Mouse (Mus musculus) hindlimb bud, embryonic 11.5 days (tissue): ENCODE results near the gene Rps6ka2.
"Not testable (repeated sequence)": the region's sequence is repeated elsewhere in the genome, so short reads cannot be mapped to it uniquely, and the experiment has no call there.

Source experiments
- DNase-seq: peaks from one replicate; pipeline ENCODE4 v3.0.0-alpha.2; 2012; ENCODE audit warnings: low read depth, low spot score; ENCODE audit errors: extremely low spot score

Rps6ka2 gene

DNA sequence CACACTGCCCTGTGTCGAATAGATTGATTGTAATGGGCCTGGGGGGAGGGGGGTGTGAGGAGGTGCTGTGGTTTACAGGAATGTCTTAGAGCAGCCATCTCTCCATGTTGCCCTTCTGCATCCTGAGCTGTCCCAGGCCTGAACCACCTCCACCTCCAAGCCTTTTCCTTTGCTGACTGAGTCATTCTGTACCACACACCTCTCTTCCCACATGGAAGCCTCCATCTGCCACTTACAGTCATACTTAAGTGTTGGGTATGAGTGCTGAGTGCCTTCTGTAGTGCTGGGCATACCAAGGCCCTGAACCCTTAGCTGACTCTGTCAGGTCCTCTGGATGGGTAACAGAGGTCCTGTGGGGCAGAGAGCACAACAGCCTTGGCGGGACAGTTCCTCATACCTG is 97.9 kb downstream of the Rps6ka2 start:
- DNase-seq: no peak

DNA sequence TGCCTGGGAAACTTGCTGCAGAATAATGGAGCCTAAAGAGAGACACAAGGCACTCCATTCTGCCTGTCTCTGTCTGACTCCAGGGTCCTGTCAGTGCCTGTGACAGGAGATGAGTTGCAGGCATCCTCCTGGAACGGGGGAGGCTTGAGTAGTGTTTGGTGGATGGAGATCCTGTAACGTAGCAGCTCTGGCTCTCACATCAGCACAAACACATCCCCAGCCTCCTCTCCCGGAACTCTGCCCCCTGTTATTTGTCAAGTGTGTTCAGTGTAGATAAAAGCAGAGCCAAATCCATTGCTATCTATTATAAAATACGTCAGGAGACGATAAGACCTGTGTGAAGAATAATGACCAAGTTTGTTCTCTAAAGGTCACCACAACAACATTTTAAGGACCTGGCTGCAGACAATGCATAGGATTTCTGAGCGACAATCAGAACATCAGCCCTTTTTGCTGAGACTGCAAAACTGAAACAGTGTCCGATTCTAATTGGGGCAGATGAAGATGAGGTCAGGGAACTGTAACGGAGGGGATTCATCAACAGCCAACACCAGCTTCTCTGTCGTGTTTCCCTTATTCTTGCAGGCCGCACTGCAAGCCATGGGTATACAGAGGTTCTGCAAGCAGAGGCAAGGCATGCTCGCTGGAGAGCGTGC is 99.4 kb downstream of the Rps6ka2 start:
- no peak for DNase-seq

DNA sequence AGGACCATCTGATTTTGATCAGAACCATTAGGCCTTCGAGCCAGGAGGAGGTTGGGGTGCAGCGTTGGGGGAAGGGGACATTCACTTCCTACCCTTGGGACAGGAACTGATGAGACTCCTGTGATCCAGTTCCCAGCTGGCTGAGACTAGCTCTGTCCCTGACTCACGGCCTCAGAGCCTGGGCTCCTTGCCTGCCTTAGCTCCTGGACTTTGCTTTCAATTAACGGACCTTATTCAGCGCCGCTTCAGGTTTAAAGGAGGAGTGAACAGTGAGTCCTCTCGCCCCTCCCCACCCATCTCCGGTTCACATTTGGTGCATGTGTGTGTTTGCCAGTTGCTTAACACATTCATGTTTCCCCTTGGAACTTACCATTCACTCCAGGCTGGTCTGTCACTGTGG is 100.6 kb downstream of the Rps6ka2 start:
- no peak for DNase-seq

DNA sequence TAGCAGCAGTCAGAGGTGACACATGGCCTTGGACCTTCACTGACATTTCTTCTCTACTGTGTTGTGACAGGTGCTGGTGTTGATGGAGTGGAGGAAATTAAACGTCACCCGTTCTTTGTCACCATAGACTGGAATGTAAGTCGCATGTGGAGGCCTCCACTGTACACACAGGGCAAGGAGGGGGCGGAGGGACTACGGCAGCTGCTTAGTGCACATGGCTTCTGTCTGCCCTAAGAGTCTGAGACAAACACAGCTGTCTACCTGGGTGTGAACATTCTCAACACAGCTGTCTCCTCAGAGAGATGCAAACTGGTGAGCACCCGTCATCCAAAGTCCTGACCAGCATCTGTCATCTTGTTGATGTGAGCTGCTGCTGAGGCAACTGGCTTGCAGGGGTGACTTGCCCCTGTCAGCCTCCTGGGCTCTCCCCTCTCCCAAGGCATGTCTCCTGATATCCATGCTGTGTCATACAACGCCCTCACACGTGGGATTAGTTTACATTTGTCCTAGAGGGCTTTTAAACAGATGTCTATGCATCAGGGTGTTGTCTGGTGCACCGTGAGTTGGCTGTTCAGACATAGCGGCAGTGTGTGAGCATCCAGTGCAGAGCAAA is 101.7 kb downstream of the Rps6ka2 start:
- no peak for DNase-seq

DNA sequence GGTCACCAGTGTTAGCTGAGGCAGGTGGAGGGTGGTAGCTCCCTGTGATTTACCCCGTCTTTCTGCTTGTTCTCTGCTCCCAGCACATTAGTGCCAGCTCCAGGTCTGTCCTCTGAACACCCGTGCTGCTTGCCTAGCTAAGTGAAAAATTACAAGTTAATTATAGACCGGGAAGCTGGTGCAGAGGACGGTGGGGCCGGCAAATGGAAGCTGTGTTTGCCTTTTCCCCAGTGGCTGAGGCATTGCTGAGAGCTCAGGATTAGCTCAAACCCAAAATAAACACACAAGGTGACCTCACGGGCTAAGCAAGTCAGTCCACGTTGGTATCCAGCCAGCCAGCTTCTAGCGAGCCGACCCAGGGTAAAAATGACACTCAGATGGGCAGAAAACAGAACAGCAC is 103.1 kb downstream of the Rps6ka2 start:
- no peak for DNase-seq

DNA sequence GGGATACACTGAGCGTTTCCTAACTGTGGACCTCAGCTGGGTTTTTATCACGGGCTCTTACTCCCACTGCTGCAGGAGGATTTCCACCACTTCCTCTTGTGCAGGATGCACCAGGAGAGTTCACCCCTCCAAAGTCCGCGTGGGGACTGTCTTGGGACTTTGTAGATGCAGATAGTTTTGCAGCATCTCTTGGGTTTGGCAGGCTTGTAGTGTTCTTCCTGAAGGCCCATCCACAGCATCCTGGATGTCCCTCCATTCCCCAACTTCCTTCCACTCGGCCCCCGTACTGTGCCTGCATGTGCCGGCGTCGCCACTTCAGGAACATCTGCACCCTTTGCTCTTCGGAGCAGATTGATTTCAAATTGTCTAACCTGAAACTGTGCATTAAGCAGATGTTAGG is 103.9 kb downstream of the Rps6ka2 start:
- DNase-seq: no peak

DNA sequence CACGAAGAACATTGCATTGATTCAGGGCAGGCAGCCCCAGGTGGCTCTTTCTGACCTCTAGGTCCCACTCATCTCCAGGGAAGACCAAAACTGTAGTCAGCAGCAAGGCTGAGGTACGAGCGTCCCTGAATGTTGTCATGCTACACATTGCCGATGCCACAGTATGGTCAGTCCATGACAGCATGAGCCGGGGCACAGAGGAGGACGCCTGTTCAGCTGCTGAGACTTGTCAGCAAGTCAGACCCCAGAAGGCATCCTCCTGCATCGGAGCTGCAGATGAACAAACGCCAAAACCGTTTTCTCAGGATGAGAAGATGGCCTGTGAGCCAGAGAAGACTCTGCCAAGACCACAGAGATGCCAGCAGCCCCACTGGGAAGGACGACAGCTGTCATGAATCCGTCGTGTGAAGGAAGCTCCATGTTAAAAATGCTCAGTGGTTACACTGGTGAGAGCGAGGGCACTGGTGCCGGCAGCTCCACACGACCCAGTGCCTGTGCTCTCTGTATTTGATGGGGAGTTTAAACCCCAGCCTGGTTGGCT is 108.9 kb downstream of the Rps6ka2 start:
- no peak for DNase-seq

DNA sequence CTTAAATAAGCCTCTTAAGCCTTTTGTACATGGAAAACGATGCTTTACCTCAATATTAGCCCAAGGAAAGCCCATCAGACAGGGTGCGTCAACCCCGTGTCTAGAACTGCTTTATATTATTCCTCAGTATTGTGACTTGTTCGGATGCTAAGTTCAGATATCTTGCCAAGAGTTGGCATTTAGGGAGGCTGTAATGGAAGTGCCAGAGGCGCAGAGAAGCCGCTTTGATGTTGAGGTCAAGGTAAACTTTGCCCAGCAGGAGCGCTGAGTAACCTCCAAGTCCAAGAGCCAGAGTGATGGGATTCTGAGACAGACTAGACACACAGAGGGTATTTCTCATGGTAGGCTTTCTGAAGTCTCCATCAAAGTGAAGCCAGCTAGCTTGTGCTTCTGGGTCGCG is 109.3 kb downstream of the Rps6ka2 start:
- DNase-seq: no peak

DNA sequence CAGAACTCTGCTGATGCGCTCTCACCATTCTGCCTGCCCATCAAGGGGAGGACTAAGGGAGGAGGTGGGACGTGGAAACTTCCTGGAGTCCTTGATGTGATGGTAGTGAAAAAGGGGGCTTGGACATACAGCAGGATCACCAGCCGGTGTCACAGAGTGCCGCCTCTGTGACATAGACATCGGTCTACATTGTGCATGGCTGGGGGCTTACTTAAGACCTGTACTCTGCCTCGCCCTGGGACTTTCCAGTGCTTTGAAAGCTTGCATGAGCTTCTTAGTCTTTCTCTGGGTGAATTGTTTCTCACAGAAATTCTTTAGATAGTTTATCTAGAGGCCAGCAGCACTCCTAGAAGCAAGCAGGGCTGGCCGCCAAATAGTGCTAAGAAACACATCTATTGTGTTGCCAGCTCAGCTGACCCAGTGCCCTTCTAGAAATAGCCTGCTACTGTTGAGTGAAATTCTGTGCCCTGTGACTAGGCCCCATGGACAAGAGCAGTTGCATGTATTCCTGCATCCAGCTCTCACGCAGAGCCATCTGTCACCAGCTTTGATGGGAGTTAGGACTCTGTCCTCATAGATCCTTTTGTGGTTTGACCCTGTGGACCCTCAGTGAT is 114.5 kb downstream of the Rps6ka2 start:
- no peak for DNase-seq

DNA sequence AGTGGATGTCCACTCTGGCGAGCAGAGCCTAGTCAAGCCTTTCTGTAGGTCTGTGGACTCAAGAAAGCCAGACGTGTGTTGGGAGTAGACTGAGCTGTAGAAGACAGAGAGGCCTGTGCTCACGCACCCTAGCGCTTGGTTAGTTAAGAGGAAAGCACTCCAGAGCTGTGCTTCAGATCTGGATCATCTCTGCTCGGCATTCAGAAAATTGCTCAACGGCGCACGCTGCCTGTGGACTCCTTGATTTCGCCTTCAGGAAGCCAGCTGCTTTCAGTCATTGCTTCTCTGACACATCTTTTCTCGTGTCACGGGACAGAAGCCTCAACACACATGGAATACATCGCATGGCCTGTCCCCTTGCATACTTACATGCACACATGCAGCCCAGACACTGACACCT is 115.4 kb downstream of the Rps6ka2 start:
- DNase-seq: no peak

DNA sequence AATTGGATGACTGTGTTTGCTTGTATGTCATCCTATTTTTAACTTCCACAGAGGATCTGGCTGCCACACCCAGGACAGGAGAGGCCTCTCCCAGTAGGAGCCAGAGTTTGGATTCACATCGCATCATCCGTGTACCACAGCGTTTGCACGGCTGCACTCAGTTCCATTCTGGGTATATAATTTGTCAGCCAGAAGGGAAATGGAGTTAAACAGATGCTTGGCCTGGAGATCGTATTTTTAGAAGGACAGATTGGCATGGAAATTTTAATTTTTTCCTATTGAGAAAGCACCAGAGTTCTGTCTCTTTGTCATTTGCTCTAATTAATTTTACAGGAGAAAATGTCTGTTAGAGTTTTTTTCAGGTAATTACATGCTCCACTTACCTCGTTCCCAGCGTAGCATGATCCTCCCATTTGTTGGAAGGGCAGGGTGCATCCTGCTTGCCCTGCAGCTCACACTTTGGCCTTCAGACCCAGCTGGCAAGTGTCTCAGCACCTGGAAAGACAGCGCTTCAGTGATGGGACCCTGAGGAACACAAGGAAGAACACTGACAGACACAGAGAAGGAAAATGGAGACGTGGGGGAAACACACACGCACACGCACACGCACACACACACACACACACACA is 116.6 kb downstream of the Rps6ka2 start:
- no peak for DNase-seq

DNA sequence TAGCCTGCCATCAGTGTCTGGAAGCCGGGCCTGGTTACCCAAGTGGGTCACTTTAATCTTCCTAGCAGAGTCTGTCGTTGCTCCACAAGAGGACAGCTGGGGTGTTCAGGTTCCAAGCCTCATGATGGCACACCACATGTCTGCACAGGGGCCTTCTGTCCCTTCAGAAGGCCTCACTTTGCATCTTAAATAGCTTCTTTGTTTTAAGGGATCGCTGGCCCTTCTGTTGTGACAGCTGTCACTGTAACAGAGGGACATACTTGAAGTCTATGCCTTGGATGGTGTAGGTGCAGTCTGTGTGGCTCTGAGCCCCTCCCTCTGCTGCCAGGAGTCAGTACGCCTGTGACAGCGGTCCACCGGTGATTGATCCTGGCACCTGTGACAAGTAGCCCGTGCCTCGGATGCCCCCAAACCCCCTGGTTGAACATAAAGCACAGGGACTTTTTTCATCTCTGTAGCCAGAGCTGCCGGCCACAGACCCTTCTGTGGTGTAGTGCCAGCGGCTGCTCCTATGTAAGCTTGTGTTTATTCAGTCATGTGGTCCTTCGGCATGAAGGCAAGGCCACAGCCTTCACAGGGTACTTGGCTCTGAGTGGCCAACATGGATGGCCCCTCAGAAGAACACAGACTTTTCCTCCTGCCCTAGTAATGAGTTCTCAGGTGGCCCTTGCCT is 122.2 kb downstream of the Rps6ka2 start:
- no peak for DNase-seq

DNA sequence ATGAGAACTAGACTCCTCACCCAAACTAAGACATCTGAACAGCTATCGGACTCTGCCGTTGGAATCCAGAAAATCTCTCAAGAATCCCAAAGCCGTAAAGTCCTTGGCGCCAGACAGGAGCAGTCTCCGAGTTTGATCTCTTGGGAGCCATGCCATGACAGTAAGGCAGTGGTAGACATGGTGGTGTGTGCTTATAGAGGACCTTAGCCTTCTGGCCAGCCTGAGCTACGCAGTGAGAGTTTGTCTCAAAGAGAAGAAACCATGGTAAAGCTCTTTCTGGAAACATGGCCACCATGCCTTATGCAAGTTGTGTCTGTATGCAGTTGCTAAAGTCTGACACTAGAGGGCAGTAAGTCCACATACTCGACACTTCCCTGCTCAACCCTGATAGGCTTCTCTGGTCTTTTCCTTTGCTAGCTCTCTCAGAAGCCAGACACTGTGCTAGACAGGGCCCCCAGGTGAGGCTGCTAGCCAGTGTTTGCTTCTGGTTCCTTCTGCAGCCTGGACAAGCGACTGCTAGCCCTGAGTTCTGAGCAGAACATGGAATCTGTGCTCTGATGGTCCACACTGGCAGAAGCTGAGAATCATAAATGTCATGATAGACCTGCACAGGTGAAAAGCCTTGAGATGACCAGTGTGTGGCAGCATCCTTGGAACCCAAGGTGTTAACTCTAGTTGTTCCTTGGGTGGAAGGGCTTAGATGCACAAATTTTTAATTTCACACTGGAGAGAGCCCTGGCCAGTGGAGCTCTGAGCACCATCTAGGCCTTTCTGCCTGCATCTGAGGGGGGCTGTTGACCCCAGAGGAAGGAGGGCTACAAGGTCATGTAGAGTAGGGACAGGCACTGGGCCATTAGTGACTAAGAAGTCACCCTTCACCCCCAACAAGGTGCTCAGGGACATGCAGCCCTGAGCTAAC is 136.6 kb downstream of the Rps6ka2 start:
- DNase-seq: not testable (repeated sequence)

DNA sequence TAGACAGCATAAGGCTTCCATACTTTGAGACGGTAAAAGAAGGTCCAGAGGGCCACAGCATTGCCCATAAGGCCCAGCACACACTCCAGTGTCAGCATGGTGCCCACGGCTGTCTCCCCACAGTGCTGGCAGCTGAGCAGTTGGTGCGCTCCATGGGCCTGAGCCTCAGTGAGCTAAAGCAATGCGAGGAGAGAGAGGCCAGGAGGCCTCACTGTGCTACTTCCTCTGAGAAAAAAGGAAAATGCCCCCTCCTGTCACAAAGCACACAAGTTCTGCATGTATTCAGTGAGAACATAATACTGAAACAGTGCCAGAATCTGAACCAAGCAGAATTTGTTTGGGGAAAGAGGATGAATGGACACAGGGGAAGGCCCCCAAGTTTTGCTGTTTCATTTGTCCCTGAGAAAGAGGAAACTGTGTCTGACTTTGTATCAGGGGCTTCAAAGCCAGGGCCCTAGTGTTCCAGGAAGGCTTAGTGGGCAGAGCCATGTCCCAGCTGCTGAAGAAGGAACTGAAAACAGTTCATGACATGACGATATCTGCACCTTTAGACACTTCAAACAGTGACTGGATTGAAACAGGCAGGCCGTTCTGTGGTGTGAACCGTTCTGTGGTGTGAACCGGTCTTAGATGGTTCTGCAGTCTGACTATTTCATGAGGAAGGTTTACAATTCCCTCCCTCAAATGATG is 145.9 kb downstream of the Rps6ka2 start:
- not testable (repeated sequence) for DNase-seq

DNA sequence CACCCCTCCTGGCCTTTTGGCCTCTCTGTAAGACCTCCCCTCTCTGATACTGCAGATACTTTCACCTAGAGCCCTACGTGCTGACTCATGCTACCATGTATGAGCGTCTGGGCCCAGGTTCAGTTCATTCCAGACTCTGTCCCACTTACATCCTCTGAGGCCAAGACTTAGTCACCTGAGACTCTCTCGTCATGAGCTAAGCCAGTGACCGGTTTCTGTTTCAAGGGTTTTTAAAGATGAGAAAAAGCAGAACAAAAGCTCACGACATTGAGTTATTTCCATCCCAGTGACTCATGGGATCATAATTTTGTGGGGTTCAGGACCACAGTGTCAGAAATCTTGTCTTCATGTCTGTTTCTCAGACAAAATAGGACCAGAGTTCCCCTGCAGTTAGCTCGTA is 149.9 kb downstream of the Rps6ka2 start:
- DNase-seq: not testable (repeated sequence)

DNA sequence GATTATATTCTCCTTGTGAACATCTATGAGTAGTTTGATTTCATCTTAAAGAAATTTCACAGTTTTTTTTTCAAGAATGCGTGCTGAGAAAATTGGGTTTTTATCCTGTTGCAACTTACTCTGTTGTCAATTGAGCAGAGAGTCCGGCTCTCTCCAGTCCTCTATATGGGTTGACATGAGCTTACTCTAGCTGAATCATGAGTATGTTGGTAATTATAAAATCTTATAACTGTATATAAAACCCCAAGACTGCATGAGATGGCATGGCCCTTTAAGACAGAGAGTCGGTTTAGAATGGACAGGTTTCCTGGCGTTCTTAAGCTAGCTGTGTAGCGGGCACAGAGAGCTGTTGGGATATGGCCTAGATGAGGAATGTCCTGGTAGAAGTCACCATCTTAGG is 154.4 kb downstream of the Rps6ka2 start, which contains the start of gene Tcp10a:
Gene Tcp10a, plus strand, starts transcription at position 301 of the 400 bp plus-strand sequence.
- not testable (repeated sequence) for DNase-seq

DNA sequence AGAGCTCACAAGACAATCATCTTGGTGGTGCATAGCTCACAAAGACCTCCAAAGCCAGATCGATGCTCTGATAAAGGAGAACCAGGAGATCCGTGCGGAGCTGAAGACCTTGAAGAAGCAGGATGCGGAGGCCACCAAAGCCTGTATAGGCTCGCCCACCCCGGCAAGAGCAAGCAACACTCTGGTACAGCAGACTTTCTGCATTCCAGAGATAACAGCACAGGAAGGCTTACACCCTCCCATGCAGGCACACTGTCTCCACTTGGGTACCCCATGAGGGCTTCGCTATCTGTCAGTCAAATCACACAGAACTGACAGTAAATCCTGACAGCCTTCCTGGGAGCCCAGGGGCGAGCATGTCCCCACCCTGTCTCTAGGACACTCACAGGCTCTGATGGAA is 156.5 kb downstream of the Rps6ka2 start:
- not testable (repeated sequence) for DNase-seq

DNA sequence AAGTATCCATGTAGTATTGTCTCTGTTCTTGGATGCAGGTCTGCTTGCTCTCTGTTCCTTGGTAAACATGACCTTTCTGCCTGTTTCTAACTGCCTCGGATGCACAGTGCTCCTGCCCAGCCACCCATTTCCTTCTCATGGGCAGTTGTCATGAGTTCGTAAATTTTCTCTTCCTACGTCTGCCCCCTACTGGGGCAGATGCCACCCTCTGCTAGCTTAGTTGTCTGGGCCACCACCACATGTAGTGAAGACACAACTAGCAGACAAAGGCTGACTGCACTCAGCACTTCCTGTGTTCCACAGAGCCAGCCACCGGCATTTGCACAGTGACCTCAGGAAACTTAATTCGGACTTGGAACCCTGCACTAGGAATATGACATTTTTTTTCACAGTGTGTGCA is 162.8 kb downstream of the Rps6ka2 start:
- DNase-seq: not testable (repeated sequence)

DNA sequence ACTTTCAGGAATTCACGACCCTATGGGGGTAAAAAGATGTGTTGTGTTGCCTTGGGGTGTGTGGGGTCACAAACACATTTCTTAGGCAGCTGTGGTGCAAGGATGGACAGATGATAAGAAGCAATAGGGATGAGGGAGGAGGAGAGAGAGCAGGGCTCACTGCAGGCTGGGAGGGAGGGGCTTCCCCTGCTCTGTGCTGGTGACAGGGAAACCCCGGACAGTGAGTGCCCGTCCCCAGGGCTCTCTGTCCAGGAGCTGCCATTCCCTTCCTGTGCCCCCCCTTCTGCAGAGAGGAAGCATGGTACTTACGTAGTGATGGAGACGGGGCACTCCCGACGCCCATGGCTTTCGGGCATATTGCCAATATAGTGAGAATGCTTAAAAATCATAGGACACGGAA is 167.5 kb downstream of the Rps6ka2 start:
- not testable (repeated sequence) for DNase-seq
